Mouse (Mus musculus) liver, embryonic 16.5 days (tissue): ENCODE data around the gene Ifnlr1. TPM values are rescaled to one million over a fixed set of nuclear protein-coding genes. Genes with fewer than 3 reads are reported as not detected.

Source experiments
- ATAC-seq: fragments of 200-750 bp; cut with Nextera tagmentation; 2 replicates; pipeline ENCODE4 v1.8.0; 2017; ENCODE audit warnings: low read depth, mild to moderate bottlenecking, moderate number of reproducible peaks, moderate library complexity
- H3K27ac ChIP-seq: fragments of 300-500 bp; sonication (generic); 2 replicates; pipeline ENCODE4 v1.5.1; 2014; ENCODE audit warnings: mild to moderate bottlenecking, low read length
- H3K27me3 ChIP-seq: fragments of 300-500 bp; sonication (generic); 2 replicates; pipeline ENCODE4 v1.6.1; 2014; ENCODE audit warnings: low read depth, low read length, mixed read lengths; ENCODE audit not compliant: control insufficient read depth, insufficient read depth
- H3K36me3 ChIP-seq: fragments of 300-500 bp; sonication (generic); 2 replicates; pipeline ENCODE4 v1.6.1; 2014; ENCODE audit warnings: mild to moderate bottlenecking; ENCODE audit not compliant: control insufficient read depth, insufficient read depth
- H3K4me1 ChIP-seq: fragments of 300-500 bp; sonication (generic); 2 replicates; pipeline ENCODE4 v1.6.1; 2014; ENCODE audit warnings: low read depth, low read length, mixed read lengths; ENCODE audit not compliant: control insufficient read depth
- H3K4me2 ChIP-seq: fragments of 300-500 bp; sonication (generic); 2 replicates; pipeline ENCODE4 v1.6.1; 2014; ENCODE audit warnings: low read depth, low read length, mixed read lengths
- H3K4me3 ChIP-seq: fragments of 300-500 bp; sonication (generic); 2 replicates; pipeline ENCODE4 v1.5.1; 2014; ENCODE audit warnings: low read depth, mild to moderate bottlenecking, low read length
- H3K9ac ChIP-seq: fragments of 300-500 bp; sonication (generic); 2 replicates; pipeline ENCODE4 v1.6.1; 2014; ENCODE audit warnings: low read depth, low read length
- H3K9me3 ChIP-seq: fragments of 300-500 bp; sonication (generic); replicated peaks from 2 replicates; pipeline ENCODE4 v1.6.1; 2016; ENCODE audit warnings: low read length; ENCODE audit not compliant: control insufficient read depth
- WGBS: fragments of 180-500 bp; shearing (Covaris S2); extraction: QIAGEN DNeasy Blood & Tissue Kit; methylation state at CpG from one replicate; pipeline ENCODE4 v1.1.7; 2014; ENCODE audit not compliant: insufficient replicate concordance; 5-methylcytosine and 5-hydroxymethylcytosine counted together
- polyA plus RNA-seq: library from polyadenylated mRNA; unstranded; fragments of >200 nt; fragmentation: Nextera tagmentation; extraction: Ambion mirVana; gene quantifications from 2 replicates; pipeline ENCODE4 v1.2.1, GENCODE M21; 2015

Ifnlr1 gene
- polyA plus RNA-seq, 1 experiment from 2014 or later, result 0.31 TPM

- H3K9me3 ChIP-seq, result no peaks in the 10 kb centered on the region
- no peak overlapping the region for H3K4me3 ChIP-seq
- no peak overlapping the region for H3K27ac ChIP-seq
- no peak overlapping the region for H3K4me2 ChIP-seq
- 21% methylated on average over 4 of the region's 4 CpGs for WGBS
- no peaks in the 10 kb centered on the region for H3K36me3 ChIP-seq
- ATAC-seq, result no peak
- H3K9ac ChIP-seq, result no peak overlapping the region
- peaks cover 7% of the 10 kb centered on the region for H3K27me3 ChIP-seq
- H3K4me1 ChIP-seq, result no peaks in the 10 kb centered on the region; the same call in 1 of the 2 replicates
Measured at GRCm38 (mm10) chr4:135679316-135679715, 6.8 kb upstream of the Ifnlr1 start.

- Histone ChIP-seq H3K27ac (no peak overlapping the region), H3K36me3 (no peaks in the 10 kb centered on the region), H3K4me1 (no peaks in the 10 kb centered on the region; the same call in 1 of the 2 replicates), H3K4me3 (no peak overlapping the region), H3K27me3 (peaks cover 31% of the 10 kb centered on the region), H3K4me2 (no peak overlapping the region), H3K9me3 (no peaks in the 10 kb centered on the region), H3K9ac (no peak overlapping the region)
- 49% methylated on average over 5 of the region's 5 CpGs for WGBS
- ATAC-seq, result no peak
Measured at GRCm38 (mm10) chr4:135681789-135682188, 4.3 kb upstream of the Ifnlr1 start.

DNA sequence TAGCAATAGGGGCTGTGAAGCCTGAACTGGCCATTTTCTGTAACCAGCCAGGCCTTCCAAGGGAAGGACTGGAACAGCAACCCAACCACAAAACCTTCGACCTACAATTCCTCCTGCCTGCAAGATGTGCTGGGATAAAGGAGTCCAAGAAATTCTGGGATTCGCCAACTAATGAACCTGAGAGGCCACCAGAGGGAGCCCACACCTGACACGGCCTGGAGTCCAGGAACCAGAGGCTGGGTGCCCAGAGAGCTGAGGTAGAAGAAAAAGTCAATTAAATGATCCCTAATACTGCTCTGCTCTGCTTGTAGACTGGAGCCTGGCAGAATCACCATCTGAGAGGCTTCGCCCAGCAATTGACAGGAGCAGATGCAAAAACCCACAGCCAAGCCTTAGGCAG lies 2.5 kb upstream of the Ifnlr1 start:
- 20% methylated on average over 4 of the region's 4 CpGs for WGBS
- H3K4me1 ChIP-seq, result no peaks in the 10 kb centered on the region; the same call in 1 of the 2 replicates
- H3K36me3 ChIP-seq, result no peaks in the 10 kb centered on the region
- H3K4me2 ChIP-seq, result no peak overlapping the region
- peaks cover 48% of the 10 kb centered on the region for H3K27me3 ChIP-seq
- no peak overlapping the region for H3K27ac ChIP-seq
- no peak overlapping the region for H3K9ac ChIP-seq
- no peaks in the 10 kb centered on the region for H3K9me3 ChIP-seq
- no peak for ATAC-seq
- H3K4me3 ChIP-seq, result no peak overlapping the region

GRCm38 (mm10) chr4:135684731-135685130 lies 1.4 kb upstream of the Ifnlr1 start:
- no peaks in the 10 kb centered on the region for H3K9me3 ChIP-seq
- peaks cover 49% of the 10 kb centered on the region for H3K27me3 ChIP-seq
- WGBS, result 20% methylated on average over 3 of the region's 3 CpGs

GRCm38 (mm10) chr4:135686568-135686953 lies 474 bp downstream of the Ifnlr1 start:
- peak overlapping the region; percentile 57 for H3K4me3 ChIP-seq
- no peaks in the 10 kb centered on the region; the same call in 1 of the 2 replicates for H3K4me1 ChIP-seq
- ATAC-seq, result no peak
- peaks cover 49% of the 10 kb centered on the region for H3K27me3 ChIP-seq
- peak overlapping the region; percentile 25; the same call in 1 of the 2 replicates for H3K9ac ChIP-seq
- no peak overlapping the region for H3K27ac ChIP-seq
- WGBS, result 1% methylated on average over 21 of the region's 21 CpGs
- H3K9me3 ChIP-seq, result no peaks in the 10 kb centered on the region
- H3K4me2 ChIP-seq, result peak overlapping the region; percentile 62
- H3K36me3 ChIP-seq, result no peaks in the 10 kb centered on the region

More at GRCm38 (mm10) chr4:135684731-135685130, 1.4 kb upstream of the Ifnlr1 start:
- Histone ChIP-seq H3K36me3 (no peaks in the 10 kb centered on the region), H3K9ac (no peak overlapping the region), H3K4me2 (no peak overlapping the region), H3K4me1 (no peaks in the 10 kb centered on the region; the same call in 1 of the 2 replicates), H3K4me3 (no peak overlapping the region), H3K27ac (no peak overlapping the region)
- ATAC-seq, result no peak

DNA sequence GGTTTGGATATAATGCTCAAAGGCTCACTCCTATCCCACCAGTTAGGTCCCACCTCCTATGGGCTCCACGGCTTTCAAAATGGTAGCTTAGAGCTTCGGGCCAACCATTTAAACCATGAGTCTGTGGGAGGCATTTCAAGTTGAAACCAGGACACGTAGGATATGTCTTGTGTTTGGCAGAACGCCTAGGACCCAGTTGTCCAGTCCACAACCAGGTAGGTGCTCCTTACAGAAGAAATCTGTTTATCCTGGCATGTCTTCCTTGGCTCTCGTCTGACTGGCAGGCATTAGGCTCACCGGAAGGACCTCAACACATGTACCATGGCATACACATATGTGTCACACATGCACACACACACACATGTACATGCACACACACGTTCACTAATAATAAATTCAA lies 3.7 kb downstream of the Ifnlr1 start:
- Histone ChIP-seq H3K9me3 (no peaks in the 10 kb centered on the region), H3K9ac (no peak overlapping the region), H3K36me3 (no peaks in the 10 kb centered on the region), H3K27me3 (peaks cover 38% of the 10 kb centered on the region), H3K27ac (no peak overlapping the region), H3K4me2 (no peak overlapping the region), H3K4me3 (no peak overlapping the region), H3K4me1 (no peaks in the 10 kb centered on the region)
- no peak for ATAC-seq
- 58% methylated on average over 7 of the region's 7 CpGs for WGBS

DNA sequence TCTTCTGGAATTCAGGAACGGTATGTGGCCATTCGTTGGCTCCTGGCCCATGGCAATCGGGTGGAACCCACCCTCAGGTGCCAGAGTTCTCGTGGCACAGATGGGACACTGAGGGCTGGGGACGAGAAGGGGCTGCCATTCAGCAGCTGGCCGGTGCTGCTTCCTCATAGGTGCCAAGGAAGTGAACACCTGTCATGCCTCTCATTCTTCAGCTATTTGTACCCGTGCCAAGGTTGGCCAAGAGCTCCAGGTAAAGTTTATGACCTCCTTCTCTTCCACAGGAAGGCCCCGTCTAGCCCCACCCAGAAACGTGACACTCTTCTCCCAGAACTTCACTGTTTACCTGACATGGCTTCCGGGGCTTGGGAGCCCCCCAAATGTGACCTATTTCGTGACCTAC lies 4.2 kb downstream of the Ifnlr1 start:
- Histone ChIP-seq H3K4me3 (no peak overlapping the region), H3K27ac (no peak overlapping the region), H3K9me3 (no peaks in the 10 kb centered on the region), H3K4me2 (no peak overlapping the region), H3K9ac (no peak overlapping the region), H3K4me1 (no peaks in the 10 kb centered on the region), H3K36me3 (no peaks in the 10 kb centered on the region), H3K27me3 (peaks cover 34% of the 10 kb centered on the region)
- 61% methylated on average over 11 of the region's 11 CpGs for WGBS
- ATAC-seq, result no peak

- H3K9me3 ChIP-seq, result no peaks in the 10 kb centered on the region
- no peak for ATAC-seq
- no peak overlapping the region for H3K27ac ChIP-seq
- H3K4me3 ChIP-seq, result no peak overlapping the region
- no peak overlapping the region for H3K9ac ChIP-seq
- H3K27me3 ChIP-seq, result peaks cover 7% of the 10 kb centered on the region
- WGBS, result 32% methylated on average over 4 of the region's 4 CpGs
- H3K36me3 ChIP-seq, result no peaks in the 10 kb centered on the region
- no peaks in the 10 kb centered on the region for H3K4me1 ChIP-seq
- H3K4me2 ChIP-seq, result no peak overlapping the region
Measured at GRCm38 (mm10) chr4:135692916-135693315, 6.8 kb downstream of the Ifnlr1 start.

GRCm38 (mm10) chr4:135698498-135698897 lies 12.4 kb downstream of the Ifnlr1 start:
- WGBS, result 58% methylated on average over 7 of the region's 7 CpGs
- Histone ChIP-seq H3K4me1 (no peaks in the 10 kb centered on the region; the same call in 1 of the 2 replicates), H3K9me3 (no peaks in the 10 kb centered on the region), H3K27me3 (no peaks in the 10 kb centered on the region), H3K4me3 (no peak overlapping the region), H3K36me3 (no peaks in the 10 kb centered on the region), H3K9ac (no peak overlapping the region), H3K27ac (no peak overlapping the region), H3K4me2 (no peak overlapping the region)
- ATAC-seq, result no peak
